Comparison of ENCODE assay signal across 27 mouse cellular contexts in genomic region chr4:107181866-107182265, GRCm38 (mm10). TPM values are rescaled to one million over a fixed set of nuclear protein-coding genes. Genes with fewer than 3 reads are reported as not detected.
DNase-seq lines count a peak whose midpoint lies in the region; ATAC-seq and TF ChIP-seq lines count a peak whose summit lies in the region.
"Had no signal": no experiment of that assay in that cellular context is flagged by ENCODE, and none has a peak within 500 bp of the region (broad histone marks: within the 10 kb centered on the region; RNA-seq: fewer than 3 reads in every experiment).

No protein-coding gene starts in this region.

- no peak for ATAC-seq in midbrain, embryonic 14.5 days (ENCODE audit: low FRiP score, low TSS enrichment)
- ATAC-seq in midbrain, embryonic 15.5 days (replicated peaks) = no peak
- ATAC-seq in liver, embryonic 12.5 days = no peak
- no peak for ATAC-seq in stomach, postnatal 0 days (ENCODE audit: low FRiP score, low TSS enrichment)
- ATAC-seq: forebrain, postnatal 0 days had no signal

- intact Hi-C loops in heart, postnatal 25 days (cut with DNase I) = no loop called here

- peak; percentile 58 for DNase-seq in heart, adult 11 months
- no peak for DNase-seq in heart, postnatal 25 days (ENCODE audit: low spot score)
- DNase-seq in midbrain, embryonic 14.5 days = no peak
- DNase-seq in ovary, adult 18-20 months (ENCODE audit: low spot score) = no peak
- no peak for DNase-seq in stomach, postnatal 0 days (ENCODE audit: low spot score)
- DNase-seq: adrenal gland, postnatal 36 days; cerebellum, adult 18-20 months; cerebellum, postnatal 36 days; forebrain, postnatal 0 days; heart, postnatal 10 days; kidney, adult 9 months; kidney, postnatal 25 days; layer of hippocampus, adult 9-11 months; lung, adult 2 months; right cerebral cortex, postnatal 14 days; spleen, adult 18-20 months had no signal

- no peak overlapping the region for H3K9ac ChIP-seq in midbrain, embryonic 14.5 days (replicated peaks; ENCODE audit: low read length)
- no peak overlapping the region for H3K9ac ChIP-seq in midbrain, embryonic 15.5 days
- peak overlapping the region; percentile 18; the same call in 1 of the 2 replicates for H3K9ac ChIP-seq in liver, embryonic 12.5 days
- H3K9ac ChIP-seq in stomach, postnatal 0 days (ENCODE audit: low read length) = no peak overlapping the region
- H3K9ac ChIP-seq: forebrain, postnatal 0 days; hindbrain, embryonic 13.5 days had no signal

- H3K27me3 ChIP-seq in midbrain, embryonic 14.5 days (ENCODE audit: control insufficient read depth, insufficient read depth, low read length) = no peaks in the 10 kb centered on the region
- no peaks in the 10 kb centered on the region for H3K27me3 ChIP-seq in midbrain, embryonic 15.5 days (replicated peaks)
- no peaks in the 10 kb centered on the region for H3K27me3 ChIP-seq in liver, embryonic 12.5 days (replicated peaks)
- no peaks in the 10 kb centered on the region for H3K27me3 ChIP-seq in myocyte (ENCODE audit: control insufficient read depth, insufficient read depth, insufficient read length)
- H3K27me3 ChIP-seq in stomach, postnatal 0 days (ENCODE audit: control insufficient read depth, insufficient read depth, low read length) = no peaks in the 10 kb centered on the region
- H3K27me3 ChIP-seq: CH12.LX; hindbrain, embryonic 13.5 days had no signal

- no peak for TF ChIP-seq EP300 in stomach, postnatal 0 days (optimal IDR thresholded peaks at IDR 0.05)

- no peak for TF ChIP-seq CTCF in stomach, postnatal 0 days (IDR thresholded peaks at IDR 0.05; ENCODE audit: low read depth)

- no peak overlapping the region for H3K4me3 ChIP-seq in midbrain, embryonic 14.5 days (replicated peaks; ENCODE audit: low read depth, low read length)
- H3K4me3 ChIP-seq in midbrain, embryonic 15.5 days = no peak overlapping the region
- H3K4me3 ChIP-seq in liver, embryonic 12.5 days = no peak overlapping the region
- H3K4me3 ChIP-seq in myocyte = no peak overlapping the region
- H3K4me3 ChIP-seq in stomach, postnatal 0 days (ENCODE audit: low read depth, low read length) = no peak overlapping the region
- H3K4me3 ChIP-seq: hindbrain, embryonic 13.5 days; left cerebral cortex, adult 2 months; limb, embryonic 10.5 days had no signal

- peaks cover 68% of the 10 kb centered on the region for H3K79me2 ChIP-seq in myocyte (ENCODE audit: control insufficient read depth, insufficient read depth)

- TF ChIP-seq POLR2A in myocyte (IDR thresholded peaks at IDR 0.05; ENCODE audit: insufficient read length, low read depth) = no peak

- H3ac ChIP-seq in myocyte (ENCODE audit: control insufficient read depth, insufficient read length) = no peak overlapping the region

- peaks cover 17% of the 10 kb centered on the region for H3K4me1 ChIP-seq in midbrain, embryonic 14.5 days (ENCODE audit: control insufficient read depth, insufficient read depth, low read length)
- peaks cover 39% of the 10 kb centered on the region for H3K4me1 ChIP-seq in midbrain, embryonic 15.5 days
- H3K4me1 ChIP-seq in liver, embryonic 12.5 days = peaks cover 51% of the 10 kb centered on the region
- peaks cover 4% of the 10 kb centered on the region; the same call in 1 of the 2 replicates for H3K4me1 ChIP-seq in stomach, postnatal 0 days (replicated peaks; ENCODE audit: control insufficient read depth, insufficient read depth)

- H3K36me3 ChIP-seq in midbrain, embryonic 14.5 days (ENCODE audit: control insufficient read depth, insufficient read depth, low read length) = peaks cover 13% of the 10 kb centered on the region
- H3K36me3 ChIP-seq in midbrain, embryonic 15.5 days (replicated peaks) = peaks cover under 1% of the 10 kb centered on the region; the same call in 1 of the 2 replicates
- H3K36me3 ChIP-seq in liver, embryonic 12.5 days = peaks cover 18% of the 10 kb centered on the region
- H3K36me3 ChIP-seq in myocyte (ENCODE audit: control insufficient read depth, insufficient read depth) = no peaks in the 10 kb centered on the region
- peaks cover 2% of the 10 kb centered on the region; the same call in 1 of the 2 replicates for H3K36me3 ChIP-seq in stomach, postnatal 0 days (ENCODE audit: control insufficient read depth, insufficient read depth, low read length)

- H3K4me2 ChIP-seq in midbrain, embryonic 14.5 days (ENCODE audit: low read length) = 0 out of 2 replicates have a peak overlapping the region, but pooled peaks have one; percentile 10
- no peak overlapping the region for H3K4me2 ChIP-seq in midbrain, embryonic 15.5 days
- peak overlapping the region; percentile 33 for H3K4me2 ChIP-seq in liver, embryonic 12.5 days
- peak overlapping the region; percentile 43 for H3K4me2 ChIP-seq in myocyte (ENCODE audit: low read depth)
- H3K4me2 ChIP-seq in stomach, postnatal 0 days (replicated peaks; ENCODE audit: low read depth) = no peak overlapping the region
- H3K4me2 ChIP-seq: heart, embryonic 11.5 days; hindbrain, embryonic 13.5 days had no signal

- H3K9me3 ChIP-seq in midbrain, embryonic 14.5 days (ENCODE audit: control insufficient read depth, low read length) = no peaks in the 10 kb centered on the region
- H3K9me3 ChIP-seq in midbrain, embryonic 15.5 days = no peaks in the 10 kb centered on the region
- H3K9me3 ChIP-seq in liver, embryonic 12.5 days (replicated peaks) = no peaks in the 10 kb centered on the region
- H3K9me3 ChIP-seq in stomach, postnatal 0 days (ENCODE audit: control insufficient read depth, low read length) = no peaks in the 10 kb centered on the region
- H3K9me3 ChIP-seq: hindbrain, embryonic 13.5 days; limb, embryonic 10.5 days had no signal

- H3K27ac ChIP-seq in midbrain, embryonic 14.5 days (replicated peaks; ENCODE audit: low read depth, low read length) = no peak overlapping the region
- no peak overlapping the region for H3K27ac ChIP-seq in midbrain, embryonic 15.5 days
- peak overlapping the region; percentile 45; the same call in 1 of the 2 replicates for H3K27ac ChIP-seq in liver, embryonic 12.5 days
- no peak overlapping the region for H3K27ac ChIP-seq in stomach, postnatal 0 days (replicated peaks)
- H3K27ac ChIP-seq: hindbrain, embryonic 13.5 days; left cerebral cortex, adult 2 months; limb, embryonic 10.5 days had no signal

- 89% methylated on average over 6 of the region's 6 CpGs for WGBS in midbrain, embryonic 14.5 days
- WGBS in midbrain, embryonic 15.5 days = 86% methylated on average over 6 of the region's 6 CpGs
- WGBS in liver, embryonic 12.5 days (ENCODE audit: insufficient replicate concordance) = 62% methylated on average over 6 of the region's 6 CpGs
- 70% methylated on average over 6 of the region's 6 CpGs for WGBS in stomach, postnatal 0 days

TF ChIP-seq in myocyte, 11 proteins besides CTCF, POLR2A, EP300 and RAD21:
- TF ChIP-seq TCF12 (IDR thresholded peaks at IDR 0.05; ENCODE audit: insufficient read depth, poor library complexity, severe bottlenecking) (no peak), POLR2AphosphoS2 (IDR thresholded peaks at IDR 0.05; ENCODE audit: insufficient read length, low read depth) (no peak), CEBPB (IDR thresholded peaks at IDR 0.05; ENCODE audit: insufficient read depth, poor library complexity, severe bottlenecking) (no peak), TCF3 (IDR thresholded peaks at IDR 0.05; ENCODE audit: insufficient read length, low read depth) (no peak), MYOD1 (IDR thresholded peaks at IDR 0.05; ENCODE audit: control insufficient read depth in 1 of 3, insufficient read length in 2 of 3, low read depth in 2 of 3) (no peak), MAX (IDR thresholded peaks at IDR 0.05; ENCODE audit: low read depth) (no peak), SRF (IDR thresholded peaks at IDR 0.05; ENCODE audit: control insufficient read depth, insufficient read length, low read depth) (no peak), MYOG (IDR thresholded peaks at IDR 0.05; ENCODE audit: control insufficient read depth in 1 of 3, insufficient read depth in 1 of 3, insufficient read length in 2 of 3, low read depth in 2 of 3) (no peak), REST (IDR thresholded peaks at IDR 0.05; ENCODE audit: insufficient read depth, insufficient read length) (no peak), USF1 (IDR thresholded peaks at IDR 0.05; ENCODE audit: low read depth) (no peak), E2F4 (IDR thresholded peaks at IDR 0.05; ENCODE audit: insufficient read depth) (no peak)

RNA-seq across cellular contexts. Expression of gene Tceanc2, which starts 3.0 kb away (rescaled TPM):
- total RNA-seq in heart, postnatal 25 days (2021) = 10 to 100 TPM; 10.7 to 14.2 TPM
- polyA plus RNA-seq in midbrain, embryonic 14.5 days (2014; fragmentation: Nextera tagmentation; extraction: Ambion mirVana) = 15.0 and 18.7 TPM in 2 replicates
- polyA plus RNA-seq in midbrain, embryonic 15.5 days (2015; fragmentation: Nextera tagmentation; extraction: Ambion mirVana) = 17.2 and 24.3 TPM in 2 replicates
- polyA plus RNA-seq in liver, embryonic 12.5 days (2016; fragmentation: Nextera tagmentation; extraction: Ambion mirVana) = 11.8 and 13.8 TPM in 2 replicates
- 20.7 TPM for polyA plus RNA-seq in myocyte (2012; fragmentation: generic; extraction: Trizol)
- polyA plus RNA-seq in stomach, postnatal 0 days (2015; fragmentation: Nextera tagmentation; extraction: Ambion mirVana) = 17.5 and 21.2 TPM in 2 replicates

RNA-seq across cellular contexts. Expression of gene Tmem59, which starts 3.7 kb away (rescaled TPM):
- 100 to 1,000 TPM; 114 to 137 TPM for total RNA-seq in heart, postnatal 25 days (2021)
- polyA plus RNA-seq in midbrain, embryonic 14.5 days (2014; fragmentation: Nextera tagmentation; extraction: Ambion mirVana) = 334 and 361 TPM in 2 replicates
- 346 TPM in 2 replicates for polyA plus RNA-seq in midbrain, embryonic 15.5 days (2015; fragmentation: Nextera tagmentation; extraction: Ambion mirVana)
- 159 and 165 TPM in 2 replicates for polyA plus RNA-seq in liver, embryonic 12.5 days (2016; fragmentation: Nextera tagmentation; extraction: Ambion mirVana)
- polyA plus RNA-seq in myocyte (2012; fragmentation: generic; extraction: Trizol) = 174 TPM
- polyA plus RNA-seq in stomach, postnatal 0 days (2015; fragmentation: Nextera tagmentation; extraction: Ambion mirVana) = 473 and 483 TPM in 2 replicates

RNA-seq across cellular contexts. Expression of gene Ldlrad1, which starts 27.1 kb away (rescaled TPM):
- total RNA-seq in heart, postnatal 25 days (2021) = not detected
- not detected in 2 replicates for polyA plus RNA-seq in midbrain, embryonic 14.5 days (2014; fragmentation: Nextera tagmentation; extraction: Ambion mirVana)
- not detected in 2 replicates for polyA plus RNA-seq in midbrain, embryonic 15.5 days (2015; fragmentation: Nextera tagmentation; extraction: Ambion mirVana)
- not detected in 2 replicates for polyA plus RNA-seq in liver, embryonic 12.5 days (2016; fragmentation: Nextera tagmentation; extraction: Ambion mirVana)
- not detected for polyA plus RNA-seq in myocyte (2012; fragmentation: generic; extraction: Trizol)
- 0.08 TPM in 2 replicates for polyA plus RNA-seq in stomach, postnatal 0 days (2015; fragmentation: Nextera tagmentation; extraction: Ambion mirVana)
- total RNA-seq: adrenal gland, postnatal 36 days; CH12.LX; forebrain, postnatal 0 days; gastrocnemius, adult 18-20 months; heart, postnatal 10 days; left cerebral cortex, adult 2 months had no signal
- polyA plus RNA-seq: forebrain, postnatal 0 days; heart, embryonic 11.5 days; hindbrain, embryonic 13.5 days; intestine, embryonic 14.5 days; limb, embryonic 10.5 days; neural tube, embryonic 14.5 days had no signal

Comparison
In these comparisons a context has a peak if more than half of its experiments do, and no peak if none do; other contexts are left out.
1. H3K4me2 ChIP-seq: peak in midbrain, embryonic 14.5 days (single experiment), liver, embryonic 12.5 days (single experiment) and myocyte (single experiment); none in midbrain, embryonic 15.5 days (single experiment) and stomach, postnatal 0 days (single experiment).